Mouse (Mus musculus) myocyte (in vitro differentiated cells): ENCODE measurements around the gene Taok2. TPM values are rescaled to one million over a fixed set of nuclear protein-coding genes. Genes with fewer than 3 reads are reported as not detected.
"Not testable (repeated sequence)": the region's sequence is repeated elsewhere in the genome, so short reads cannot be mapped to it uniquely, and the experiment has no call there.

Experiments
- H3K27me3 ChIP-seq: one replicate; pipeline ENCODE4 v1.6.1; 2011; ENCODE audit not compliant: control insufficient read depth, insufficient read depth, insufficient read length
- H3K36me3 ChIP-seq: one replicate; pipeline ENCODE4 v1.6.1; 2011; ENCODE audit not compliant: control insufficient read depth, insufficient read depth
- H3K4me2 ChIP-seq: one replicate; pipeline ENCODE4 v1.6.1; 2011; ENCODE audit warnings: low read depth, control low read depth
- H3K4me3 ChIP-seq: one replicate; pipeline ENCODE4 v1.5.1; 2011; ENCODE audit warnings: mild to moderate bottlenecking, control low read depth, moderate library complexity
- H3K79me2 ChIP-seq: one replicate; pipeline ENCODE4 v1.6.1; 2011; ENCODE audit not compliant: control insufficient read depth, insufficient read depth
- H3ac ChIP-seq: one replicate; pipeline ENCODE4 v1.6.1; 2011; ENCODE audit not compliant: control insufficient read depth, insufficient read length
- CEBPB ChIP-seq: IDR thresholded peaks from 2 replicates; pipeline ENCODE4 v1.6.1; 2011; ENCODE audit warnings: mild to moderate bottlenecking, moderate library complexity; ENCODE audit not compliant: poor library complexity, insufficient read depth, severe bottlenecking
- E2F4 ChIP-seq: IDR thresholded peaks from one replicate; pipeline ENCODE4 v1.6.1; 2011; ENCODE audit warnings: mild to moderate bottlenecking, control low read depth, moderate library complexity; ENCODE audit not compliant: insufficient read depth
- MAX ChIP-seq: IDR thresholded peaks from one replicate; pipeline ENCODE4 v1.6.1; 2011; ENCODE audit warnings: low read depth, mild to moderate bottlenecking, control low read depth
- MYOD1 ChIP-seq, 3 experiments: IDR thresholded peaks; one replicate each; pipeline ENCODE4 v1.6.1; 2011; ENCODE audit warnings: control low read depth in 2 of 3, low read depth in 2 of 3, mild to moderate bottlenecking in 2 of 3, moderate library complexity in 1 of 3; ENCODE audit not compliant: insufficient read length in 2 of 3, control insufficient read depth in 1 of 3
- MYOG ChIP-seq, 3 experiments: IDR thresholded peaks; one replicate each; pipeline ENCODE4 v1.6.1; 2011; ENCODE audit warnings: control low read depth in 2 of 3, low read depth in 2 of 3, mild to moderate bottlenecking in 2 of 3; ENCODE audit not compliant: insufficient read length in 2 of 3, control insufficient read depth in 1 of 3, insufficient read depth in 1 of 3
- POLR2A ChIP-seq: IDR thresholded peaks from one replicate; pipeline ENCODE4 v1.6.1; 2011; ENCODE audit warnings: low read depth, mild to moderate bottlenecking, control low read depth, moderate library complexity; ENCODE audit not compliant: insufficient read length
- POLR2AphosphoS2 ChIP-seq: IDR thresholded peaks from one replicate; pipeline ENCODE4 v1.6.1; 2011; ENCODE audit warnings: low read depth, control low read depth; ENCODE audit not compliant: insufficient read length
- REST ChIP-seq: IDR thresholded peaks from one replicate; pipeline ENCODE4 v1.6.1; 2011; ENCODE audit warnings: mild to moderate bottlenecking, control low read depth, moderate library complexity; ENCODE audit not compliant: insufficient read depth, insufficient read length
- SRF ChIP-seq: IDR thresholded peaks from one replicate; pipeline ENCODE4 v1.6.1; 2011; ENCODE audit warnings: low read depth; ENCODE audit not compliant: control insufficient read depth, insufficient read length
- TCF12 ChIP-seq: IDR thresholded peaks from one replicate; pipeline ENCODE4 v1.6.1; 2011; ENCODE audit warnings: mild to moderate bottlenecking, control low read depth; ENCODE audit not compliant: poor library complexity, insufficient read depth, severe bottlenecking
- TCF3 ChIP-seq: IDR thresholded peaks from one replicate; pipeline ENCODE4 v1.6.1; 2011; ENCODE audit warnings: low read depth, control low read depth; ENCODE audit not compliant: insufficient read length
- USF1 ChIP-seq: IDR thresholded peaks from one replicate; pipeline ENCODE4 v1.6.1; 2011; ENCODE audit warnings: low read depth, mild to moderate bottlenecking, control low read depth, moderate library complexity
- polyA plus RNA-seq: library from polyadenylated mRNA; unstranded; fragments of >200 nt; fragmentation: generic; extraction: Trizol; gene quantifications from one replicate; pipeline ENCODE4 v1.2.1, GENCODE M21; 2012; ENCODE audit warnings: missing spikeins

Taok2 gene
- polyA plus RNA-seq, 1 experiment, result 26.6 TPM

- Histone ChIP-seq H3K27me3 (peaks cover 10% of the 10 kb centered on the region), H3K4me2 (no peak overlapping the region), H3K36me3 (no peaks in the 10 kb centered on the region), H3K4me3 (no peak overlapping the region), H3K79me2 (no peaks in the 10 kb centered on the region), H3ac (no peak overlapping the region)
- TF ChIP-seq USF1 (no peak), TCF3 (no peak), REST (no peak), TCF12 (no peak), POLR2AphosphoS2 (no peak), MAX (no peak), E2F4 (no peak), MYOD1 (IDR thresholded peaks at IDR 0.05; ENCODE audit: control insufficient read depth in 1 of 3, insufficient read length in 2 of 3, low read depth in 2 of 3) (no peak), CEBPB (no peak), POLR2A (no peak), MYOG (IDR thresholded peaks at IDR 0.05; ENCODE audit: control insufficient read depth in 1 of 3, insufficient read depth in 1 of 3, insufficient read length in 2 of 3, low read depth in 2 of 3) (no peak), SRF (no peak)
These were observed 30.3 kb upstream of the Taok2 start for GRCm38 (mm10) chr7:126914844-126915243.

GRCm38 (mm10) chr7:126905590-126905989 lies 21.1 kb upstream of the Taok2 start:
- no peak for TF ChIP-seq MYOG (IDR thresholded peaks at IDR 0.05; ENCODE audit: control insufficient read depth in 1 of 3, insufficient read depth in 1 of 3, insufficient read length in 2 of 3, low read depth in 2 of 3)
- no peak for TF ChIP-seq USF1
- H3K4me2 ChIP-seq, result no peak overlapping the region
- H3K79me2 ChIP-seq, result no peaks in the 10 kb centered on the region
- no peak overlapping the region for H3K4me3 ChIP-seq
- H3K27me3 ChIP-seq, result no peaks in the 10 kb centered on the region
- no peak overlapping the region for H3ac ChIP-seq
- H3K36me3 ChIP-seq, result no peaks in the 10 kb centered on the region

- H3K27me3 ChIP-seq, H3K4me2 ChIP-seq, H3K36me3 ChIP-seq, H3K79me2 ChIP-seq, H3ac ChIP-seq, H3K4me3 ChIP-seq: not testable (repeated sequence)
These were observed 15.3 kb upstream of the Taok2 start for GRCm38 (mm10) chr7:126899781-126900180.

- peak overlapping the region; percentile 25 for H3ac ChIP-seq
- H3K36me3 ChIP-seq, result no peaks in the 10 kb centered on the region
- H3K4me3 ChIP-seq, result peak overlapping the region; percentile 62
- peak overlapping the region; percentile 99 for H3K4me2 ChIP-seq
- TF ChIP-seq POLR2AphosphoS2 (peak; percentile 94), MYOD1 (IDR thresholded peaks at IDR 0.05; ENCODE audit: control insufficient read depth in 1 of 3, insufficient read length in 2 of 3, low read depth in 2 of 3) (no peak), USF1 (no peak), POLR2A (peak; percentile 93)
- no peaks in the 10 kb centered on the region for H3K27me3 ChIP-seq
- H3K79me2 ChIP-seq, result no peaks in the 10 kb centered on the region
These were observed 13.8 kb upstream of the Taok2 start for GRCm38 (mm10) chr7:126898102-126898990.

- H3ac ChIP-seq, result peak overlapping the region; percentile 25
- peak overlapping the region; percentile 62 for H3K4me3 ChIP-seq
- no peaks in the 10 kb centered on the region for H3K79me2 ChIP-seq
- TF ChIP-seq REST (no peak), MYOD1 (IDR thresholded peaks at IDR 0.05; ENCODE audit: control insufficient read depth in 1 of 3, insufficient read length in 2 of 3, low read depth in 2 of 3) (peak in 1 of 3 experiments; percentile 26), TCF3 (no peak), TCF12 (no peak), USF1 (no peak)
- H3K4me2 ChIP-seq, result peak overlapping the region; percentile 99
- no peaks in the 10 kb centered on the region for H3K36me3 ChIP-seq
- no peaks in the 10 kb centered on the region for H3K27me3 ChIP-seq
These were observed 13.0 kb upstream of the Taok2 start for GRCm38 (mm10) chr7:126897390-126898101.
